ENCODE assay signal across 28 mouse cellular contexts in the genomic region with DNA sequence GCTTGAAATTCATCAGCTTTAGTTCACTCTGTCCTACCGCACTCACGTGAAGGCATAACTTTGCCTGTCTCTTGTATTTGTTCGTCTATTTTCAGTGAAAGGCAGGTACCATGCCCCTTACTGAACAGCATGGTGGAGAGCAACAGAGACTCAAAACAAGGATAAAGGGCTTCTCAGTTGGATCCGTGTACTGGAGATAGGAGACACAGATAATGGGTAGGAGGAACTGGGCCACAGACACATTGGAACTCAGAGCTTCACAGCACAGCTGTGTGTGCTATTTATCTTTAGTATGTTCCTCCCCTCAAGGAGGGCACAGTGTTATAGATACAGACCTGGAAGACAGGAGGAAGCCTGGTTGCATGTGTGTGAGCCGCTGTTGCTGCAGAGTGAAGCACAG.
"Had no signal": no experiment of that assay in that cellular context is flagged by ENCODE, and none has a peak within 500 bp of the region (broad histone marks: within the 10 kb centered on the region; RNA-seq: fewer than 3 reads in every experiment).

No protein-coding gene starts in this region.

- H3K4me3 ChIP-seq: embryonic facial prominence, embryonic 10.5 days; embryonic facial prominence, embryonic 12.5 days; embryonic facial prominence, embryonic 13.5 days; embryonic facial prominence, embryonic 15.5 days; erythroblast, embryonic 14.5 days; forebrain, embryonic 10.5 days; forebrain, embryonic 12.5 days; forebrain, embryonic 13.5 days; forebrain, embryonic 15.5 days; gastrocnemius, adult 2 months; heart, adult 2 months; heart, embryonic 10.5 days had no signal

- H3K27me3 ChIP-seq: embryonic facial prominence, embryonic 13.5 days; embryonic facial prominence, embryonic 15.5 days; forebrain, embryonic 12.5 days; forebrain, embryonic 13.5 days; forebrain, embryonic 15.5 days had no signal

- DNase-seq: cerebellum, adult 9-11 months; cerebellum, postnatal 10 days; cerebellum, postnatal 14 days; cerebellum, postnatal 25 days; cerebellum, postnatal 36 days; embryo, embryonic 11 days; forebrain, postnatal 0 days; gastrocnemius, adult 2 months; gastrocnemius, postnatal 10 days; gastrocnemius, postnatal 14 days; gastrocnemius, postnatal 25 days; gastrocnemius, postnatal 36 days; heart, adult 11 months; heart, adult 18-20 months; heart, adult 2 months had no signal

- H3K4me2 ChIP-seq: embryonic facial prominence, embryonic 12.5 days; embryonic facial prominence, embryonic 13.5 days; embryonic facial prominence, embryonic 15.5 days; forebrain, embryonic 12.5 days; forebrain, embryonic 13.5 days; forebrain, embryonic 15.5 days; heart, embryonic 11.5 days had no signal

- H3K9me3 ChIP-seq: embryonic facial prominence, embryonic 10.5 days; embryonic facial prominence, embryonic 12.5 days; embryonic facial prominence, embryonic 13.5 days; embryonic facial prominence, embryonic 15.5 days; forebrain, embryonic 10.5 days; forebrain, embryonic 12.5 days; forebrain, embryonic 13.5 days; forebrain, embryonic 15.5 days; heart, embryonic 10.5 days had no signal

- H3K36me3 ChIP-seq: embryonic facial prominence, embryonic 10.5 days; embryonic facial prominence, embryonic 12.5 days; embryonic facial prominence, embryonic 13.5 days; embryonic facial prominence, embryonic 15.5 days; forebrain, embryonic 10.5 days; forebrain, embryonic 12.5 days; forebrain, embryonic 15.5 days; heart, embryonic 10.5 days had no signal

- H3K27ac ChIP-seq: embryonic facial prominence, embryonic 10.5 days; embryonic facial prominence, embryonic 12.5 days; embryonic facial prominence, embryonic 13.5 days; embryonic facial prominence, embryonic 15.5 days; forebrain, embryonic 10.5 days; forebrain, embryonic 12.5 days; forebrain, embryonic 13.5 days; forebrain, embryonic 15.5 days; gastrocnemius, adult 2 months; heart, adult 2 months; heart, embryonic 10.5 days had no signal

- ATAC-seq: forebrain, embryonic 13.5 days; forebrain, embryonic 14.5 days; forebrain, embryonic 15.5 days; forebrain, embryonic 16.5 days; forebrain, postnatal 0 days had no signal

- H3K9ac ChIP-seq: embryonic facial prominence, embryonic 12.5 days; embryonic facial prominence, embryonic 13.5 days; embryonic facial prominence, embryonic 15.5 days; forebrain, embryonic 12.5 days; forebrain, embryonic 13.5 days; forebrain, embryonic 15.5 days; forebrain, postnatal 0 days had no signal

- H3K4me1 ChIP-seq: embryonic facial prominence, embryonic 12.5 days; embryonic facial prominence, embryonic 15.5 days; forebrain, embryonic 12.5 days; forebrain, embryonic 13.5 days; forebrain, embryonic 15.5 days; heart, embryonic 10.5 days had no signal
